Mouse (Mus musculus) embryo, embryonic 10 days (tissue): Measurements from ENCODE around the gene Dtymk.
"Not testable (repeated sequence)": the region's sequence is repeated elsewhere in the genome, so short reads cannot be mapped to it uniquely, and the experiment has no call there.

Experiments used
- DNase-seq: peaks from one replicate; pipeline ENCODE4 v3.0.0-alpha.2; 2015; ENCODE audit warnings: low spot score

Gene Dtymk

DNA sequence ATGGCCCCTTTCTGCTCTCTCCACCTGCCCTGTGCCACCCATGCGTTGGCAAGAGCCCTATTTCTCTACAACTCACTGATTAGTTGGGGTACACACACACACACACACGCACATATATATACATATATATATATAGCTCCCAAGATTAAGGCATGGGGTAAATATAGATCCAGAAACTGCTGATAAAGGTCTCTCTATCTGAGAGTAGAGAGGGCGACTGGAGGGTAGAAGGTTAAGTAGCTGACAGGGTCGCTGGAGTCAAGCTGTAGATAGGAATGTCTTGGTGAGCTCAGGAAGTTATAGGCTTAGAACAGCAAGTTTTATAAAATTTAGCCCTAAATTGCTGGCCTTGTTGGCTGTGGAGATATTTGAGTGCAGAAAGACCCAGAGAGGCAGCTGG lies 3.1 kb upstream of the Dtymk start:
- no peak for DNase-seq

DNA sequence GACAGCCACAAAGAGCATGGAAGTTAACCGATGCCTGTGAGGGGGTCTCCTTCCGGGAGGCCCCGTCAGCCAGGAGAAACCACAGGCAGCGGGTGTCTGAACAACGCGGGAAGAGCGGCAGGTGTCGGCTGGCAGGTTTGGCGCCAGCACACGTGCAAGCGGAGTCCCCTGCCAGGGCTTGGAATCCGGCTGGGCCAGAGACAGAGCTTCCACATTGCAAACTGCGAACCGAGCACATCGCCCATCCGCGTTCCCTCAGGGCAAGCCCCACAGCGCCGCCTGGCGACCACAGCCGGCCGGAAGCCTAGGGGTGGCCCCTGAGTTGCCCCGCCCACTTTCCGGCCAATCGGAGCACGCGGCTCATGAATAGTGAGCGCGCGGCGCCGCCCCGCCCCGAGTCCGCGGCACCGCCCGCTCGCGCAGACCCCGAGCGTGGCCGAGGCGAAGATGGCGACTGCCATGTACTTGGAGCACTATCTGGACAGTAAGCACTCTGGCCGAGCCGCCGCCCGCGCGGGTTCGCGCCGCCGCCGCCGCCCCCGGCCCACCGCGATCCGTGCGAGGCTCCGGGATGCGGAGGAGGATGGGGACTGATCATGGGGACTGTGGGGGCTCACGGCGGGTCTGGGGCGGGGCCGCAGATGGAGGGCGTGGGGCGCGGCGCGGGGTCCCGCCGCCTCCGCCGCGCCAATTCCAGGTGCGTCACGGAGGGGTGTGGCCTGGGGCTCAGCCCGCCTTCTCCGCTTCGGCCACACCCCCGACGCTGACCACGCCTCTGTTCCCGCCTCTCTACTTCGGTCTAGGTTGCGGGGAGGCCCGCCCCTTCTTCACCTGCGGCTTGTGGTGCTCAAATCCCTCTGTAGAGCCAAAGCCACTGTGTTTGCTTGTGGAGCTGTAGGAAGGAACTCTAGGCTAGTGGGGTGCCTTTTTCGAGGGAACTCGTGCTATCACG lies 2.1 kb upstream of the Dtymk start, which contains the start of gene Ing5:
TSS of gene Ing5 (plus strand) at position 410 of the 952 bp plus-strand sequence.
- DNase-seq, result peak; percentile 98

DNA sequence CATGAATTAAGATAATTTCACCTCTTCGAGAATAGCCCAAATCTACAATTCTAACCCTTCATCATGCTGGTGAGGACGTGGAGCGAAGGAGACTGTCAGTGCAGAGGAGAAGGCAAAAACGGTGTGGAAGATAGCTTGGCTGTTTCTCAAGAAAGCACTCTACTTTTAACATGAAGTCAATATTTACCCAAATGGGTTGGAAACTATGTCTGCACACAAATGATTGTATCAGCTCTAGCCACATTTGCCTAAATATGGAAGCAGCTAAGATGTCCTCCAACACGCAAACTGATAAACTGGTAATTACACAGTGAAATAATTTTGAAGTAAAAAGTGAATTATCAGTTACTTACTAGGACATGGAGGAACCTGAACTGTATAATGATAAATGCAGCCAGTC lies 1.0 kb upstream of the Dtymk start:
- DNase-seq, result no peak

DNA sequence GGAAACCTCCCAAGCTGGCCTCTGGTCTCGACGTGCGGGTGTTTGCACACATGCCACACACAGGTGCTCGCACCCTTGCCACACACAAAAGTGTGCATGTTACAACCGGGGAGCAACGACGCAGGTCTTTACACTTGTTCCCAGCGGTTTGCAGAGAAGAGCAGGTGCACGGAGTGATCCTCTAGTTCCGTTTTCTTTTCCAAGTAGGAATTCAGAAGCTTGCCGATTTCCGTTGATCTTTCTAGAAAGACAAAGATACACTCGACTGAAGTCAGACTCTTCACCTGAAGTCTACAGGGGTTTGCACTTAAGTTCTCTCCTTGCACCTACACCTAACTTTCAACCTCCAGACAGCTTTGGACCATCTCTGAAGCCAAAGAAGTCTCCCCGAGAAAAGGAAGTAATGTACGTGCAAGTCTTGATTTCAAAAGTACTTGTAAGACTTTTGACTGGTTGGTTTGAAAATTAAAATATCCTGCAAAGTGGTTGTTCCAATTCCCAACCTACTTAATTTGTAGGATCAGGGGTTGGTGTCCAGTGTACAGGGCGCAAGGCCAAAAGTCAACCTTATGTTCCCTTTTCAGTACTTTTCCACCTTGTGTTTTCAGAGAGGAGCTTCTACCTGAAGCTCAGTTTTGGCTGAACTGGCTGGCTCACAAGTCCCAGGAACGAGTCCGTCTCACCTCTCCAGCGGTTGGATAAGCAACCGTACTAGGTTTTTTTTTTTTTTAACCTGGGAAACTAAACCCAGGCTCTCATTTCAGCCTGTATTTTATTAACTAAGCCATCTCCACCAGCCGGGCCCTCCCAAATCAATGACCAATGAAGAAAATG lies 847 bp downstream of the Dtymk start:
- DNase-seq, result no peak

DNA sequence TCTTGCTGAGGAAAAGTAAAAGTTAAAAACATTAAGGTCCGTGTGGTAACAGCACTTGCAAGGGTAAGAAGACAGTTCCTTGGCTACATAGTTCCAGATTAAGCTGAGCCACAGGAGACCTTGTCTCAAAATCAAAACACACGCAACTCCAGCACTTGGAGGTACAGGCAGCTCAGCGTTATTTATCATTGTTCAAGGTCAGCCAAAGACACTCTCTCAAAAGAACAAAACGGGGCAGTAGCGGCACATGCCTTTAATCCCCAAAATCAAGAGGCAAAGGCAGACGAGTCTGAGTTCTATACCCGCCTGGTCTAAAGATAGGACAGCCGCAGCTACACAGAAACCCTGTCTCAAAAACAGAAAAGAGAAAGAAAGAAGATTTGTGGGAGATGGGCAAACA lies 5.8 kb downstream of the Dtymk start:
- DNase-seq, result no peak

DNA sequence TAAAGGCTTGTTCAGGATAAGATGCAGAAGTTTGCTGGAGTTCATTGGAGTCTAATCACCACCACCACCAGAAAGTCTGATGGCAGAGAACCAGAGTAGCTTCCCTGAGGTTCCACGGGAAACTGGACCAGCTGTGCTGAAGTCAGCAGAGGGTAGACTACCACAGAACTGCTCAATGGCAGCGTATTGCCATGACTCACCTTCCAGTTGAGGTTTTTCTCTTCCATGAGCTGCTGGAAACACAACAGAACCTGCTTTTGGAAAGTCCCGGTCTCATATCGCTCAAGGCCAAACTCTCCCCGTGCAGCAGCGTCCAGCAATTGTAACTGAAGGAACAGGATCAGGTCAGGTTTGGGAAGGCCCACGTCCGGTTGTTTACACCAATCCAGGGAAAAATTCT lies 7.2 kb downstream of the Dtymk start:
- DNase-seq, result no peak

DNA sequence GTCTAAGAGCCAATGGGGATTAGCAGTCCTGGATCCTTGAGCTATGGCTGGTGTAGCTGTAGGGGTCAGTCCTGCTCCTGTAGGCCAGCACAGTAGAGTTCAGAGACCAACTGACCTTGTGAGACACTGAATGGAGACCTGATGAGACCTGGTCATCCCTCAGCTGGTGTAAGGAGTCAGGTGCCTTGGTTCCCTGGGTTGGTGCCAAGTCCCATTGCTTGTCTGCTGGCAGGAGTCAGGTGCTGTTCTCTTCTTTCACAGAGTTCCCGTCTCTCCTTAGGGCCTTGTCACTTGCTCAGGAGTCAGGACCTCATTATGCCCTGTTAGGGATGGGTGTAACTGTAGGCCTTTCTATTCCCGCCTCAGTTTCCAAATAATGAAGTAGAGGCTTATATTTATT lies 14.8 kb downstream of the Dtymk start:
- no peak for DNase-seq

DNA sequence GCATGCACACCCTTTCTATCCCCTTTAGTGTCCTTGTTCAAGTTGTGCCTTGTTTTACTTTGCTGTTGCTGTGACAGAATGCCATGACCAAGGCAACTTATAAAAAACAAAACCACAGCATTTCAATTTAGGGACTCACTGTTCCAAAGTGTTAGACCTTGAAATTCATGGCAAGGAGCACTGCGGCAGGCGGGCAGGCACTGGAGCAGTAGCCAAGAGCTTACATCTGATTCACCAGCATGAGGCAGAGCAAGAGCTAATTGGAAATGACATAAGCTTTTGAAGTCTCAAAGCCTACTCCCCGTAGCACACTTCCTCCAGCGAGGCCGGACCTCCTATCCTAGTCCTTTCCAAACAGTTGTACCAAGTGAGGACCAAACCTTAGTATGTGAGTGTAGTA lies 25.0 kb downstream of the Dtymk start:
- DNase-seq, result no peak

DNA sequence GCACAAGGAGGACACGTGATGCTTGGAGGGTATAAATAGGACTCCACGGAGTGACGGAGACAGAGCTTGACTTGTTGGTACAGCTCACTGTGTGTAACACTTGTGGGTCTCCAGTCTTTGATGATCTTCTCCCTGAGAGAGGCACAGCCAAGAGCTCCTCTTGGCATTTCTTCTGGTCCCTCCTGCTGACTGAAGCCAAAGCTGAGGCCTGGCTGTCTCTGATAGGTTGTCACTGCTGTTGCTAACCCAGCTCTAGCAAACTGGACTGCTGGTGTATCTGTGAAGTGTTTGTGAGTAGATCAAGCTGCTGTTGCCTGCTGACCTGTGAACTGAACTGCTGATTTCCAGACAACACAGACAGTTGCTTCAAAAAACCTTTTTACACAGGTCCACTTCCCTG lies 31.8 kb downstream of the Dtymk start:
- DNase-seq, result no peak

DNA sequence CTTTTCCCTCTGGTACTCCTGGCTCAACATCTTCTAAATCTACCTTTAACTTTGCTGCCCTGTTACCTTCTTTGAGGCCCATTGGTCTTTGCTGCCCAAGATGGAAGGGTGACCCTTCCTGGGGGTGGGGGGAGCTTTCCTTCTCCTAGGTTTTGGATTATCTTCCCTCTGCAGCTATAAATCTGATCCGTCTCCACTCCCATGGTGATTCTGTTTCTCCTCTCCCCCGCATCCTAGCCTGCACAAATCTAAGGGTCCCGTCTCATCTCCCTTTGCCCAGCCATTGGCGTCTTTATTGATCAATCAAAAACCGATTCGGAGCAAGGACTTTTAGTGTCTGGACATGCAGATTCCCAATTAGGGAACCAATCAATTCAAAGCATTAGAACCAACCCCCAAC lies 34.1 kb downstream of the Dtymk start:
- no peak for DNase-seq

DNA sequence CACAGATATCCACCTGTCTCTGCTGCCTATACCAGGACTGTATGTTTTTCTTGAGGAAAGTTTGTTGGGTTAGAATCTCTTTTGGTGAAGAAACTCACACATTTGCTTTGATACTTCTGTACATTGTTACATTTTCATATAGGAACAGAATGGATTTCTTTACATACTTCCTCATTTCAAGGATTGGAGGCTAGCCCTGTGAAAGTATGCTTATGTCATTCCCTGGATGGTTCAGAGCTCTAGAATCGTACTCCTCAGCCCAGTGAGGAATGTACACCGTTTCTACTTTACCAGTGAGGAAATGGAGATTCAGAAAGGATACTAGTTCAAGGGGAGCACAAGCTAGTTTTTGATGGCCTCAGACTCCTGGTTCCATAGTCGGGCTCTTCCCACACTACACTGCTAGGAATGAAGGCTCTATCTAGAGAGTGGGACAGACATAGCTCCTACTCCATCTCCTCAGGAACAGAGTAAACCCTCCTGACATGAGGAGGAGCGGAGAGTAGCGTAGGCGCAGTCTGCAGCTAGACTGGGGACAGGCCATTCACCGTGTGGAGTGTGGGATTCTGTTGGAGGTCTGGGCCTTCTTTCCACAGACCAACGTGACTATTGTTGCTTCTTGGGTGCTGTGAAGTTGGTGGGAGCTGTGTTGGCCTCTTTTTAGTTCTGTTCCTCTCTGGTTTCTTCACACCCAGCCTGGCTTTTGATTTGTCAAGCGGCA lies 36.7 kb downstream of the Dtymk start:
- DNase-seq, result no peak

DNA sequence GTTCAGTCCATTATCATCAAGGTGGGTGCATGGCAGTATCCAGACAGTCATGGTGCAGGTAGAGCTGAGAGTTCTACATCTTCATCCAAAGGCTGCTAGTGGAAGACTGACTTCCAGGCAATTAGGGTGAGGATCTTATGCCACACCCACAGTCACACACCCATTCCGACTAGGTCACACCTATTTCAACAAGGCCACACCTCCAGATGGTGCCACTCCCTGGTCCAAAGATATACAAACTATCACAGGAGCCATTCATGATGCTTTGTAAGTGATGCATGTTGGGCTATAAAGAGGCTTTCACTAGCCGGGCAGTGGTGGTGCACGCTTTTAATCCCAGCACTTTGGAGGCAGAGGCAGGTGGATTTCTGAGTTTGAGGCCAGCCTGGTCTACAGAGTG lies 38.2 kb downstream of the Dtymk start:
- not testable (repeated sequence) for DNase-seq

DNA sequence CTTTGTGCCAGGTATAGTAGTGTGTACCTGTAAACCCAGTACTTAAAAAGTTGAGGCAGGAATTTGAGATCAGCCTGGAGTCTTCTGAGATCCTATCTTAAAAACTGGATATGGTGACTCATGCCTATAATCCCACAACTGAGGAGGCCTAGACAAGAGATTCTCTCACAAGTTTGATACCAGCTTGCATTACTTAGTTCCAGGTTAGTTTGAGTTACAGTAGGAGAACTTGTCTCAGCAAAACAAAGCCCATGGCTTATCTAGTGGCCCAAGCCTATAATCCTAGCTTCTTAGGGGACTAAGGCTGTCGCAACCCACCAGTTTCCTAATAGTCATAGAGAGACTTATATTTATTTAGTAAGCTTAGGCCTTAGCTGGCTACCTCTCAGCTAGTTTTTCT lies 41.7 kb downstream of the Dtymk start:
- DNase-seq, result no peak

DNA sequence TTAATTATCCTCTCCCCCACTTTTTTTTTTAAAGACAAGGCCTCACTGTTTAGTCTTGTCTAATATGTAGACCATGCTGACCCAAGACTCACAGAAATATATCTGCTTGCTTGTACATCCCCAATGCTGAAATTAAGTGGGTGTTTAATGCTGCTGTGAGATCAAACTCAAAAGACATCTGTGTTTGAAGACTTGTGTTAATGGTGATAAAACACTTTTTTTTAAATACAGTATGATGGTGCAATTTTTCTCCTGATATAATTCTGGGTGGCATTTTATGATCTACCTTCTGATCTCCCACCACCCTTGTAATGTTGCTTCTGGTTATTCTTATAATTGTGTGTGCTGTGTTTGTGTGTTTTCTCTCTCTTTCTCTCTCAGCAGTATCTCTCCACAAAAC lies 45.6 kb downstream of the Dtymk start:
- no peak for DNase-seq

DNA sequence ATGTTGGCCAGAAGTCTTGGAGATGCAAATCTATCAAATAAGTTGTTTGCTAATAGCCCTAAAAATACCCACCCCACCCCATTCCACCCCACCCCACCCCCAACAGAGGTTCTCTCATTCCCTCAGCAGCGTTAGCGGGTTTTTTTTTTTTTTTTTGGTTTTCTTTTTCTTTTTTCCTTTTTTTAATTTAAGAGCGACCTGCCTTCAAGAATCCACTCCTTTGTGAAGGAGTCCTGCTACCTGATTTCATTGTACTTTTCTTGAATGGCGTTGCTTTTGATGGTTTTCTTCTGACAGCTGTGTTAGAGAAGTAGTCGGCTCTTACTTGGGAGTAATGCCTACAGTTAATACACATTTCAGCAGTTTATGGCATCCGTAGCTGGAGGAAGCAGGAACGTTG lies 46.1 kb downstream of the Dtymk start:
- DNase-seq, result no peak

DNA sequence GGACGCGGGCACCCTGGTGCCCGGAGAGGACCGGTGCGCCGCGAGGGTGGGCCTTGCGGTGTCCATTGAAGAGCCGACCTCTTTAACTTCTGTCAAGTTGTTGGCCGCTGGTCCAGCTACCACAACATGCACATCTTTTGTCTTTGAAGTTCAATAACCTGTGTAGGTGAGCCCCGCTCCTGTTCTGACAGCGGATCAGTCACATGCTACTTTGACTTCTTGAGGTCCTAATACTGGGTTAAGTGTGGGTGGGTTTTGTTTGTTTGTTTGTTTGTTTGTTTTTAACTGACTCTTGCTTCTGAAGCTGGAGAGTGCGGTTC lies 46.5 kb downstream of the Dtymk start:
- DNase-seq, result no peak

DNA sequence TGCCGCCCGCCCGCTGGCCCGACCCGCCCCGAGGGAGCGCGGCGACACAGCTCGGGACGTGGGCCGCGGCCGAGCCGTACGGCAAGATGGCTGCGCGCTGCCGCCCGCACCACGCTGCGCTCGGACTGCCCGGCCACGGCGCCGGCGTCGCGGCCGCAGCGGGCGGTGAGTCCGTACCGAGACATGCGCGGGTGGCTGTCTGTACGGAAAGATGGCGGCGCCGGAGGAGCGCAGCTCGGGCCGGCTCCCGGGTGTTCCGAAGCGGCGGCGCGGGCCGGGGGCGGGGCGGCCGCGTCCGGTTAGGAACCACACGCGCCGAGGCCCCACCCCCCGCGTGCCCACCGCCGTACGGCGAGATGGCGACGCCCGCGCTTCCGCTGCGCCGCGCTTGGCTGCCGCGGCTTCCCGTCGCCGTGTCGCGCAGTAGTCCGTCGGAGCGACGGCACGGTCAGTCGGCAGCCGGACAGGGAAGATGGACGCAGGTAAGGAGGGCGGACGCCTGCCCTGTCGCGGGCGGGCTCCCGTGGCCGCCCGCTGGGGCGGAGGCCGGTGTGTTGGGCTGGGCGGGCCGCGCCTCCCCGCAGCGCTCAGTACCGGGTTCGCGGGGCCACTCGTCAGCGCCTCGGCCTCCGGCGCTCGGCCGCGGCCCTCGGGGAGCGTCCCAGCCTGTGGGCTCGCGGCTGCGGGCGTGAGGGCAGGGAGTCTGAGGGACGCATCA lies 47.0 kb downstream of the Dtymk start, which contains the start of gene Thap4:
TSS of gene Thap4 (minus strand) at position 292 of the 718 bp plus-strand sequence.
- peak; percentile 91 for DNase-seq

DNA sequence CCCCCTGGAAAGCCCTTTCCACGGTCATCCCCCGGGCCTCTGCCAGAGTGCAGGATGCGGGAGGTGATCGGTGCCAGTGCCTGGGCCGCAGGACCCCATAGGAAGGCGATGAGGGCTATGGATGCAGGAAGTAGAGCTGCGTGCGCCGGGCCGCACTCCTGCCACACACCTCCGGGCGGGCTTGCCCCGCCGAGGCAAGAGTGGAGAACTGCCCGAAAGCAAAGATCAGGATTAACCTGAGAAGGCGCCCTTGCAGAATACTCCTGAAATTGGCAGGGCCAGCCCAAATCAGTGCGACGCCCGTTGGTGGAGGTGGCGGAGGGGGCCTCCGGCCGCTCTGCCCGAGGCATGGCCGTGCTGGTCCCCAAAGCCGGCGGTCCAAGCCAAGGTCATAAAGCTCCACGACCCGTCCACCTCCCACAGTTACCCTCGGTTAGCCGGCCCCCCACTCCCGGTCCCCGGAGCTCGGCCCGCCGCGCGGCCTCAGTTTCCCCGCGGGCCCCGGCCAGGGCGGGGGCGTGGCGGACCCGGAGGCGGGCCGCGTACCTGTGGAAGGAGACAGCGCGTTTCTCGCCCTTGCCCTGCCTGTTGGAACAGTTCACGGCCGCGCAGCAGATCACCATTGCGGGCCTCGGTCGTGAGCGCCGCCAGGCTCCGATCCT lies 47.7 kb downstream of the Dtymk start:
- peak; percentile 51 for DNase-seq

DNA sequence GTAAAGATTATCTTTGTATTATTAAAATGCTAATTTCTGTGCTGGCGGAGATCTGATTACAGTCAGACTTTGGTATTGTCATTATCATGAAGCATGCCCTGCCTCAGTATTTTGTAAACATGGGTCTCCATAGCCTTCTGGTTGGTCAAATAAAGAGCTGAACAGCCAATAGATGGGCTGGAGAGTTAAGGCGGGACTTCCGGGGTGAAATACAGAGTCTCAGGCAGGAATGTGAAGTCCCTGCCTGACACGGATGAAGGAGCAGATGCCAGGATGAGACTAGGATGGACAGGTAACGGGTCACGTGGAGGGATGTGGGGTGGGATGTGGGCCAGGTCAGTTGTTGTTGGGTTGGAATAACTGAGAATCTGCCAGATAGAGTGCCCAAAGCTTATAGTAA lies 50.4 kb downstream of the Dtymk start, which contains the start of gene Atg4b:
TSS of gene Atg4b (plus strand) at position 211 of the 400 bp plus-strand sequence.
- DNase-seq, result no peak

DNA sequence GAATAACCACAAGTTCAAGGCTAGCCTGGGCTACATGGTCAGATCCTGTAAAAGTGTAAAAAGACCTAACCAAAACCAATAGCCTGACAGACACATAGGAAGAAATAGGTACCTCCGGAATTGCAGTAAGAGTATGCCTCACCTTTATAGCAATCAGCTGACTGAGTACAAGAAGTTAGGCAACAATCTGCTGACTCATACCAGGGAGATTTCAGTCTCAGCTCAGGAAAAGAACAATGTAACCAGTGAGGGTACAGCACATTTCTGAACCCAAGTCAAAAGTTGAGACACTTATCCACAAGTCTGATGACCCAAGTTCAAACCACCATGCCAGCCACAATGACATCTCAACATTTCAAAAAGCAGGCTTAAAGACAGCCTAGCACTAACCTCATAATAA lies 53.2 kb downstream of the Dtymk start:
- no peak for DNase-seq

DNA sequence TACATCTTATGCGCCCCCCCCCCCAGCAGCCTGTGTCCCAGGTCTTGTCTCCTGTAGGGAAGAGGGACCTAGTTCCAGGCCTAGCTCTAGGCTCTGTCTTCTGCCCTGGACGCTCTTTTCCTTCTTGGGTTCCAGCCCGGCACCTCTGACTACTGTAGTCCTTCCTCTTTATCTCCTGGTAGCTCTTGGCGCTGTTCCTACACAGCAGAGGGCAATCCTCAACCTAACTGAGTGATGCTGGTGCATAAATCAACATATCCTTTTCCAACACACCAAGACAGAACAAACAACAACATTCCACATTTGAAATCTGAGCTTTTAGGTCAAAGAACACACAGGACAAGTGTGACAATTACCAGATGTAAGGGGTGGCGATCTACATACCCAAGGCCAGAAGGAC lies 55.6 kb downstream of the Dtymk start:
- no peak for DNase-seq
